Mouse (Mus musculus): ENCODE data around the gene Tnfsfm13. TPM values are rescaled to one million over a fixed set of nuclear protein-coding genes. Genes with fewer than 3 reads are reported as not detected.

Gene Tnfsfm13
- polyA plus RNA-seq, 1 experiment from 2014 or later: 3.7 TPM

DNA sequence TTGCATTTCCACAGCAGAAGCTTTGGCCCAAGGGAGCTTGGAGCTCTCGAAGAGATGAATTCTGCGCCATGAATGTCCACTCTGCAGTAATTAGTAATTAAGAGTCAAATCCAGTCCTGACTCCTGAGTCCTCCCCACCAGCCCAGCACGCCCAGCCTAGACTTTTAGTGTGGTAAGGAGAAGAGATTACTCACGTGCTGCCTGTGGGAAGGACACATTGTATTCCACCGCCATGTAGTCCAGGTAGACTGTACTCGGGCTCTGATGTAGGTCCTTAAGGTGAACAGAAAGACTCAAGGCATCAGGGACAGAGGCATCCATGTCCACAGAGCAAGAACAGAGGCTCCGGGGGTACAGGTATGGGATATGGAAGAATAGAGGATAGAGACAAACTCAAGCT lies 31.1 kb downstream of the Tnfsfm13 start:
- Histone ChIP-seq H3K4me2 (ENCODE audit: low read length) (no peak overlapping the region), H3K36me3 (ENCODE audit: control insufficient read depth, insufficient read depth, low read length) (peaks cover 67% of the 10 kb centered on the region), H3K4me1 (replicated peaks; ENCODE audit: control insufficient read depth, insufficient read depth, low read length) (peaks cover 13% of the 10 kb centered on the region), H3K9ac (ENCODE audit: low read length) (no peak overlapping the region), H3K4me3 (ENCODE audit: low read depth, low read length) (no peak overlapping the region), H3K9me3 (ENCODE audit: control insufficient read depth, low read length) (no peaks in the 10 kb centered on the region), H3K27ac (ENCODE audit: low read depth) (no peak overlapping the region), H3K27me3 (replicated peaks; ENCODE audit: control insufficient read depth, insufficient read depth, low read length) (no peaks in the 10 kb centered on the region)
- no peak for ATAC-seq (replicated peaks; ENCODE audit: low FRiP score, low TSS enrichment, low read depth)
- WGBS: 94% methylated on average over 7 of the region's 7 CpGs
- DNase-seq (ENCODE audit: low spot score): no peak

DNA sequence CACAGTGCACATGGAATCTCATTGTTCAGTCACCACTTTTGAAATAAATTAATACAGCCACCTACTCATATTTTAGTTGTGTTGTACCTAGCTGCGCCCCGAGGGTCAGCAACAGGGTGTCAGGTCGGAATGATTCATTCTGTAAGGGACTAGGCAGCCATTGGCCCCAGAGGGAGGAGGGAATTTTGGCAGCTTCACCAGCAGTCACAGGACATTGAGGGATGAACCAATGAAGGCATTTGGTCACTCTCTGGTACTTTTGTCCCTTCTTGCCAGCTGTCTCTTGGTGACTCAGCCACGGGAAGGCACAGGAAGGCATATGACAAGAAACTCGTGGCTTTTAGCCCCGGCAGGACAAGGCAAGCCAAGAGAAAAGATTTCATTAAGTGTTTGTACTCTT lies 32.1 kb downstream of the Tnfsfm13 start:
- Histone ChIP-seq H3K9me3 (ENCODE audit: control insufficient read depth, low read length) (no peaks in the 10 kb centered on the region), H3K27me3 (replicated peaks; ENCODE audit: control insufficient read depth, insufficient read depth, low read length) (no peaks in the 10 kb centered on the region), H3K4me2 (ENCODE audit: low read length) (no peak overlapping the region), H3K36me3 (ENCODE audit: control insufficient read depth, insufficient read depth, low read length) (peaks cover 67% of the 10 kb centered on the region), H3K9ac (ENCODE audit: low read length) (no peak overlapping the region), H3K27ac (ENCODE audit: low read depth) (no peak overlapping the region; the same call in 1 of the 2 replicates), H3K4me3 (ENCODE audit: low read depth, low read length) (no peak overlapping the region), H3K4me1 (replicated peaks; ENCODE audit: control insufficient read depth, insufficient read depth, low read length) (peaks cover 12% of the 10 kb centered on the region)
- 84% methylated on average over 6 of the region's 6 CpGs for WGBS
- no peak for ATAC-seq (replicated peaks; ENCODE audit: low FRiP score, low TSS enrichment, low read depth)
- DNase-seq (ENCODE audit: low spot score): no peak

DNA sequence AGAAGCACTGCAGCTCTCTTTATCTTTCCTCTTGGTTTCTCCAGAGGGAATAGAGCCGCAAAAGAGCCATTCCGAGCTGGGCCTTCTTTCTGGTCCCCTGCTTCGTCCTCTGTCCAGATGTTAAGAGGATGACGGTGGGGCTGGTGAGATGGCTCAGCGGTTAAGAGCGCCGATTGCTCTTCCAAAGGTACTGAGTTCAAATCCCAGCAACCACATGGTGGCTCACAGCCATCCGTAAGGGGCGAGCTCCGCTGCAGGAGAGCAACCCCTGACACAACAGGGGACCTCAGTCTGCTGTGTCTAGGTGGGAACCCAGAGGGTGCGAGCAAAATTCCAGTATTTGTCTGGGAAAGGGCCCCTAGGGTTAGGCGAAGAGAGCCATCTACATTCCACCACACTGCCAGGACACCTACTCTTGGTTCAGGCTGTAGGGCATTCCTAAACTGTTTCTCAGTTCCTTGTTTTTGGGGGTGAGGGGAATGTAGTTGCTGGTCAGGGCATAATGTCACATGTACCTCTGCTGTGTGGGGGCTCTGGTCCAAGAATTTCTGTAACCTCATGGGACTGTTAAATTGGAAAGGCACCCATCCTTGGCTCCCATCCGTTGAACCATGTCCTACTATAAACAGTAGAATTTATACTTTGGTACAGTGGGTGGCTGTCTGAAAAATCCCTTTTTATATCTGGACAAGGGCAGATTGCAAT lies 32.8 kb downstream of the Tnfsfm13 start:
- Histone ChIP-seq H3K27ac (ENCODE audit: low read depth) (peak overlapping the region; percentile 97), H3K4me1 (replicated peaks; ENCODE audit: control insufficient read depth, insufficient read depth, low read length) (peaks cover 12% of the 10 kb centered on the region), H3K27me3 (replicated peaks; ENCODE audit: control insufficient read depth, insufficient read depth, low read length) (no peaks in the 10 kb centered on the region), H3K4me3 (ENCODE audit: low read depth, low read length) (peak overlapping the region; percentile 65), H3K4me2 (ENCODE audit: low read length) (peak overlapping the region; percentile 59), H3K36me3 (ENCODE audit: control insufficient read depth, insufficient read depth, low read length) (peaks cover 67% of the 10 kb centered on the region), H3K9me3 (ENCODE audit: control insufficient read depth, low read length) (no peaks in the 10 kb centered on the region), H3K9ac (ENCODE audit: low read length) (peak overlapping the region; percentile 54)
- DNase-seq (ENCODE audit: low spot score) (no peak), ATAC-seq (replicated peaks; ENCODE audit: low FRiP score, low TSS enrichment, low read depth) (peak; percentile 1; the same call in 1 of the 2 replicates)
- 68% methylated on average over 13 of the region's 13 CpGs for WGBS

DNA sequence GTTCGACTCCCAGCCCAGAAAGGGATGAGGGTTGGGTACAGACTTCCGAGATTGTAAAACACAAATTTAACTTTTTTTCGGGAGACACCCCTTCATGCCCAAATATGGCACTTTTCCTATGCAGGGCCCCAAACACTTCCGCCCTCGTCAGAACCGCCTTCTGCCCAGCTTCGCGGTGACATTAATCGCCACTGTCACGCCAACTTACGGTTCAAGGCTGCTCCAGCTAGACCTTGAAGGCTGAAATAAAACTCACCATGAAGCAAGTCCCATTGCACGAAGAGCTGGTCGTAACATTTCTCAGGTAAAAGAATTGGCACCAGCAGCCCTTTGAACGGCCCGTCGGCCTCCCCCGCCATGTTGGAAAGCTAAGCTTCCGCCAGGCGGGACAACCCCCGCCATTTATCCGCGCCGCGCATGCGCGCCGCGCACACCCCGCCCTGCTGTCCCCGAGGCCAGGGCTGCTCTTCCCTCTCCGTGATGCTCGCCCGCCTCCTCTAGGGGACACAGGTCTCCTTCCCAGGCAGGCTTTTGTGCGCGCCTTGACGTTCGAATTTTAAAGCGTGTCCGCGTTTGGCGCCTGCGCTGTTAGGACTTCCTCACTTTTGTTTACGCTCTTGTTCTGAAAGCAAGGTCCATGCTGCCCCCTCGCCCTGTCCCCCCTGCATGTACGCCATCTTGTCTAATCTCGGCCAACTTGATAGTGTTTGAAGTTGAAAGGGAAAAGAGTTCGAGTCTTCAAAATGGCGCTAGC lies 33.5 kb downstream of the Tnfsfm13 start, which contains the start of gene Mpdu1:
TSS of gene Mpdu1 (minus strand) at position 430 of the 754 bp plus-strand sequence.
- Histone ChIP-seq H3K4me3 (ENCODE audit: low read depth, low read length) (peak within 1 kb of the TSS; percentile 65), H3K9me3 (ENCODE audit: control insufficient read depth, low read length) (no peaks in the 10 kb centered on the region), H3K27me3 (replicated peaks; ENCODE audit: control insufficient read depth, insufficient read depth, low read length) (no peaks in the 10 kb centered on the region), H3K4me2 (ENCODE audit: low read length) (peak within 1 kb of the TSS; percentile 59), H3K9ac (ENCODE audit: low read length) (peak within 1 kb of the TSS; percentile 54), H3K27ac (ENCODE audit: low read depth) (peak within 1 kb of the TSS; percentile 97), H3K36me3 (ENCODE audit: control insufficient read depth, insufficient read depth, low read length) (peaks cover 67% of the 10 kb centered on the region), H3K4me1 (replicated peaks; ENCODE audit: control insufficient read depth, insufficient read depth, low read length) (peaks cover 12% of the 10 kb centered on the region)
- WGBS: under 1% methylated on average over 48 of the region's 48 CpGs
- peak; percentile 90 for ATAC-seq (replicated peaks; ENCODE audit: low FRiP score, low TSS enrichment, low read depth)
- DNase-seq (ENCODE audit: low spot score): peak; percentile 98

DNA sequence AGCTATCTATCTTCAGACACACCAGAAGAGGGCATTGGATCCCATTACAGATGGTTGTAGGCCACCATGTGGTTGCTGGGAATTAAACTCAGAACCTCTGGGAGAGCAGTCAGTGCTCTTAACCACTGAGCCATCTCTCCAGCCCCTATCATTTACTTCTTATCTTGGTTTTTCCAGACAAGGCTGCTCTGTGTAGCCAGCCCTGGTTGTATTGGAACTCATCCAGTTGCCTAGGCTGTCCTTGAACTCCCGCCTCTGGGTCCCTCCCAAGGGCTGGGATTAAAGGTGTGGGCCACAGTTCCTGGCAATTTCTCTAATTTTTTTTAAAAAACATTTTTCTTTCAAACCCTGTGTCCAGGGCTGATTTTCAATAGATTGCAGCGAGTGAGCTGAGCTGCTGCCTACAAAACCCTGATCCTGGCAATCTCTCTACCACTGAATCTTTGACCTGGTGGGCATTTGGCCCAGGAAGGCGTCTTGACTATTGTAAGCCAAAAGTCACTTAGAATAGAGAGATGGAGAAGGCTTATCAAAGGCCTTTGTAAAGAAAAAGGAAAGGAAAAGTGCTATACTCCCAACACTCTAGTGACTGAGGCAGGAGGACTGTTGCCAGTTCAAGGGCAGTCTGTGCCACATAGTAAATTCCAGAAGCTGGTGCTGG lies 34.5 kb downstream of the Tnfsfm13 start:
- H3K9me3 ChIP-seq (ENCODE audit: control insufficient read depth, low read length): no peaks in the 10 kb centered on the region
- peak overlapping the region; percentile 59 for H3K4me2 ChIP-seq (ENCODE audit: low read length)
- 80% methylated on average over 3 of the region's 3 CpGs for WGBS
- H3K9ac ChIP-seq (ENCODE audit: low read length): peak overlapping the region; percentile 54
- no peak for ATAC-seq (replicated peaks; ENCODE audit: low FRiP score, low TSS enrichment, low read depth)
- H3K27ac ChIP-seq (ENCODE audit: low read depth): peak overlapping the region; percentile 97
- H3K36me3 ChIP-seq (ENCODE audit: control insufficient read depth, insufficient read depth, low read length): peaks cover 68% of the 10 kb centered on the region
- peaks cover 12% of the 10 kb centered on the region for H3K4me1 ChIP-seq (replicated peaks; ENCODE audit: control insufficient read depth, insufficient read depth, low read length)
- H3K27me3 ChIP-seq (replicated peaks; ENCODE audit: control insufficient read depth, insufficient read depth, low read length): no peaks in the 10 kb centered on the region
- peak overlapping the region; percentile 65 for H3K4me3 ChIP-seq (ENCODE audit: low read depth, low read length)
- DNase-seq (ENCODE audit: low spot score): no peak

DNA sequence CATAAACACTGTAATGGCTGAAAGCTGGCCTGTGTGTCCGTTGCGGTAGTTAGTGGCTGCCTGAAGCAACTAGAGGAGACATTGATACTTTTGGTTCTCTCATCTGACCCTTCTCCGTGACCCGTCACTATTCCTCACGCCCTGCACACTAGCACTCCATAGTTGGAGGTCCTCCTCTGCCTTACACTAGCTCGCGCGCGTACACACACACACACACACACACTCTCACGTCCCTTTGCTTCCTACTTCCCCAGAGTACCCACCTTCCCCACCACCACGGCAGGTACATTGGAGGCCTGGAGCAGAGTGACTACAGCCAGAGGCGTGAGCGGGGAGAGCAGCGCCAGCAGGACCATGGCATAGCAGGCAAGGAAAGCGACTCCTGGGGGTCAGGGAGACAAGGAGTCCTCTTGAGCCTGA lies 38.4 kb downstream of the Tnfsfm13 start:
- no peak overlapping the region for H3K4me3 ChIP-seq (ENCODE audit: low read depth, low read length)
- no peaks in the 10 kb centered on the region for H3K9me3 ChIP-seq (ENCODE audit: control insufficient read depth, low read length)
- H3K27ac ChIP-seq (ENCODE audit: low read depth): no peak overlapping the region
- H3K36me3 ChIP-seq (ENCODE audit: control insufficient read depth, insufficient read depth, low read length): peaks cover 63% of the 10 kb centered on the region
- H3K9ac ChIP-seq (ENCODE audit: low read length): no peak overlapping the region
- no peak for ATAC-seq (replicated peaks; ENCODE audit: low FRiP score, low TSS enrichment, low read depth)
- peaks cover 11% of the 10 kb centered on the region for H3K4me1 ChIP-seq (replicated peaks; ENCODE audit: control insufficient read depth, insufficient read depth, low read length)
- H3K4me2 ChIP-seq (ENCODE audit: low read length): no peak overlapping the region
- DNase-seq (ENCODE audit: low spot score): peak; percentile 61
- no peaks in the 10 kb centered on the region for H3K27me3 ChIP-seq (replicated peaks; ENCODE audit: control insufficient read depth, insufficient read depth, low read length)
- 81% methylated on average over 15 of the region's 15 CpGs for WGBS

DNA sequence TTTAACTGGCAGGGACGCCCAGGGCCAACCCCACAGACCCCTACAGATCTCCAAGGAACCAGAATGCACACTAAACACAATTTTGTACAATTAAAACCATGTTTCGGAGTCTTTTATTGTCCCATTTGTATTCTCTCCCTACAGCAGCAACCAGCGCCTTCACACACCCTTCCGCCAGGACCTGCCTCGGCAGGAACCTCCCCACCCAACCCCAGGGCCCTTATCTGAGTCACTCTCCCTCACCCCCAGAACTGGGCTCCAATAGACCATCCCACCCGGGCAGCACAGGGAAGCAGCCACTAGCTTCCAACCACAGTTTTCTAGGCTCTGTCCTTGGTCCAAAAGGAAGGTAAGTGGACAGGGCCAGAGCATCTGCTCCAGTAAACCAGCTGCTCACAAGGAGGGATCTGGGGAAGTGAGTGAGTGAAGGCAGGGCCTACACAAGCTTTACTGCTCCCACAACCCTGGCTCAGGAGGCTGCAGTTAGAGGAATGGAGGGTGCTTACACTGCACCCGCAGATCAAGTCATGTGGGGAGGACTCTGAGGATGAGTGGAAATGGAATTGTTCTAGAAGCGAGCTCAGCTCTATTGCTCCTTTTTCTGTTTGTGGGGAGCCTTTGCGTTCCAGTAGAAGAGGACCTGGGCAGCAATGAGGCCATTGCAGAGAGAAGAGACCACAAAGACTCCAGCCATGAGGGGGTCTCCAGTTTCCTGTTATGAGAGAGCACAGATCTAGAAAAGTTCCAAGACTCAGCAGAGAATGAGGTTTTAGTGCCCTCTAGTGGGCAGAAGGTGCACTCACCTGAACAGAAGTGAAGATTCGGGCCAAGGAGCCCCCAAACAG lies 39.1 kb downstream of the Tnfsfm13 start:
- peak; percentile 79 for DNase-seq (ENCODE audit: low spot score)
- H3K4me3 ChIP-seq (ENCODE audit: low read depth, low read length): no peak overlapping the region
- H3K9me3 ChIP-seq (ENCODE audit: control insufficient read depth, low read length): no peaks in the 10 kb centered on the region
- 76% methylated on average over 10 of the region's 10 CpGs for WGBS
- H3K36me3 ChIP-seq (ENCODE audit: control insufficient read depth, insufficient read depth, low read length): peaks cover 69% of the 10 kb centered on the region
- no peak overlapping the region for H3K9ac ChIP-seq (ENCODE audit: low read length)
- peaks cover 11% of the 10 kb centered on the region for H3K4me1 ChIP-seq (replicated peaks; ENCODE audit: control insufficient read depth, insufficient read depth, low read length)
- no peak for ATAC-seq (replicated peaks; ENCODE audit: low FRiP score, low TSS enrichment, low read depth)
- no peaks in the 10 kb centered on the region for H3K27me3 ChIP-seq (replicated peaks; ENCODE audit: control insufficient read depth, insufficient read depth, low read length)
- H3K27ac ChIP-seq (ENCODE audit: low read depth): no peak overlapping the region
- H3K4me2 ChIP-seq (ENCODE audit: low read length): no peak overlapping the region

DNA sequence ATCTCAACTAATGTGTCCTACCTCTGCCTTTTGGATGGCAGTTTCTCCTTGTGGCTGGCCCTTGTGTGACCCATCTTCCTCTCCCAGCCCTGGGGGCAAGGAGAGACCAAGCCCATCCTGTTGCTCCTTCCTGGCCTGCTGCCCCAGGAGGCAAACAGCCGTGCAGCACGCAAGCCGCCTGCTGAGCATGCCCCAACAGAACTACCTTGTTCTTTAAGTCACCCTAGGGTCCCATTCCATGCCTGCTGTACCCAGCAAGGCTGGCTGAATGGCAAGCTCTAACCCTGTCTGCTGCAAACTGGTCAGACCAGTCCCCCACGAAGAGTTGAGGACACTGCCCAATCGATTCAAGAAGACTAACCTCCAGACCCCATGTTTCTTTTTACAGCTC lies 39.8 kb downstream of the Tnfsfm13 start:
- H3K4me2 ChIP-seq (ENCODE audit: low read length): no peak overlapping the region
- peaks cover 6% of the 10 kb centered on the region; the same call in 1 of the 2 replicates for H3K4me1 ChIP-seq (replicated peaks; ENCODE audit: control insufficient read depth, insufficient read depth, low read length)
- DNase-seq (ENCODE audit: low spot score) (no peak), ATAC-seq (replicated peaks; ENCODE audit: low FRiP score, low TSS enrichment, low read depth) (no peak)
- no peaks in the 10 kb centered on the region for H3K27me3 ChIP-seq (replicated peaks; ENCODE audit: control insufficient read depth, insufficient read depth, low read length)
- peaks cover 77% of the 10 kb centered on the region for H3K36me3 ChIP-seq (ENCODE audit: control insufficient read depth, insufficient read depth, low read length)
- H3K9me3 ChIP-seq (ENCODE audit: control insufficient read depth, low read length): no peaks in the 10 kb centered on the region
- no peak overlapping the region for H3K4me3 ChIP-seq (ENCODE audit: low read depth, low read length)
- no peak overlapping the region for H3K27ac ChIP-seq (ENCODE audit: low read depth)
- H3K9ac ChIP-seq (ENCODE audit: low read length): no peak overlapping the region
- WGBS: 79% methylated on average over 5 of the region's 5 CpGs

All from intestine, embryonic 14.5 days (tissue).